Mouse (Mus musculus): ENCODE results near the gene Fgf9. TPM values are rescaled to one million over a fixed set of nuclear protein-coding genes. Genes with fewer than 3 reads are reported as not detected.

The Fgf9 gene
- polyA plus RNA-seq (2015; fragmentation: Nextera tagmentation; extraction: Ambion mirVana), result 7.4 and 10.1 TPM in 2 replicates

DNA sequence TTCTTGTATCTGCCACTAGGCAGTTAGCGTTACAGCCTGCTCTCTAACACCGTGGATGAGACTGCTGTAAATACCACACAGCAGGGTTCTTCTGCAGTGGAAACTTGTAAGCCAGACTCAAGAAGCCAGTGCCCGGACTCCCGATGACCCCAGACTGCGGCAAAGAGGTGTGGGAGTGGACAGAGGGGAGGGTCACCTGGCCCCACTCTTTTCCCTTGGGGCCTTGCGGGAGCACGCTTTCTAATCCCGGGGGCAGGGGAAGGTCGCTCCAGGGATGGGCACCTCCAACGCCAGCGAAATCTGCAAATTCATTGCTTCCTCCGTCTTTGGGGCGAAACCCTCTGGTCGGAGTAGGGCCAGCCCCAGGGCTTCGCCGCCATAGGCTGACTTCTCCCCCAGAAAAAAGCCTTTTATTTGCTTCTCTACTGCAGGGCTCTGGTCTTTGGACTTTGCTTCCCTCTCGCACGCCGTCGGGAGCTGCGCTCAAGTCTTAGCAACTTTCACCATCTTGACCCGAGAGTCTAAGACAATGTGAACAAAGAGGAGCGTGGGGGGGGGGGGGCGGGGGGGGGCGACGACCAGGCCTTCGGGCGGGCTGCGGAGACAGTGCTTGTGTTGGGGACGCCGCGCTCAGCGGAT, at the start of gene Fgf9:
Gene Fgf9, plus strand, starts transcription at position 67 of the 639 bp plus-strand sequence.
- Histone ChIP-seq H3K27me3 (replicated peaks; ENCODE audit: control insufficient read depth, insufficient read depth, low read length) (peaks cover 36% of the 10 kb centered on the region), H3K9ac (replicated peaks; ENCODE audit: low read depth, low read length) (peak within 1 kb of the TSS; percentile 55), H3K4me1 (replicated peaks; ENCODE audit: control insufficient read depth, insufficient read depth, low read length) (peaks cover 50% of the 10 kb centered on the region), H3K4me3 (replicated peaks; ENCODE audit: low read length) (peak within 1 kb of the TSS; percentile 71), H3K36me3 (ENCODE audit: control insufficient read depth, insufficient read depth) (no peaks in the 10 kb centered on the region), H3K9me3 (ENCODE audit: control insufficient read depth, low read length) (no peaks in the 10 kb centered on the region), H3K27ac (ENCODE audit: low read length) (no peak within 1 kb of the TSS), H3K4me2 (ENCODE audit: low read length) (peak within 1 kb of the TSS; percentile 96)
- no peak for ATAC-seq
- 0% methylated on average over 26 of the region's 33 CpGs for WGBS

DNA sequence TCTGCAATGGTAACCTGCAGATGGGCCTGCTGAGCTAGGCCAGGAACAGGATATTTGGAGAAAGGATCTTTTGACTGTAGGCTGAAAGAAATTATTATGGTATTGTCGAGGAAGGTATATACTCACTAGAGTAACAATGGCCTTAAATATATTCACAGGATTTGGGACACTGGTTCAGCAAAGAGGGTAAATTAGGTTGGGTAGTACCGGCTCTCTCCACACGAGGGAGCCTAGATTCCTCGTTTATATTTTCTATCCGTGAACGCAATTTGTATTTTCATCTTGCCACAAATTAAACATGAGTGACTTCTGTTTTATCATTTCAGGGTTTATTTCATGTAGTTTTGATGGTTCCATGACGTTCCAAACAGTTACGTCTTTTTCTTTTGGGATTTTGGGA, 35.8 kb upstream of the Fgf9 start:
- WGBS, result 11% methylated on average over 8 of the region's 8 CpGs
- no peaks in the 10 kb centered on the region for H3K36me3 ChIP-seq (ENCODE audit: control insufficient read depth, insufficient read depth)
- H3K27me3 ChIP-seq (replicated peaks; ENCODE audit: control insufficient read depth, insufficient read depth, low read length), result no peaks in the 10 kb centered on the region
- no peak overlapping the region for H3K27ac ChIP-seq (ENCODE audit: low read length)
- H3K4me1 ChIP-seq (replicated peaks; ENCODE audit: control insufficient read depth, insufficient read depth, low read length), result peaks cover 2% of the 10 kb centered on the region; the same call in 1 of the 2 replicates
- no peak for ATAC-seq
- no peaks in the 10 kb centered on the region for H3K9me3 ChIP-seq (ENCODE audit: control insufficient read depth, low read length)
- H3K4me2 ChIP-seq (ENCODE audit: low read length), result peak overlapping the region; percentile 30; the same call in 1 of the 2 replicates
- H3K9ac ChIP-seq (replicated peaks; ENCODE audit: low read depth, low read length), result no peak overlapping the region
- no peak overlapping the region for H3K4me3 ChIP-seq (replicated peaks; ENCODE audit: low read length)

DNA sequence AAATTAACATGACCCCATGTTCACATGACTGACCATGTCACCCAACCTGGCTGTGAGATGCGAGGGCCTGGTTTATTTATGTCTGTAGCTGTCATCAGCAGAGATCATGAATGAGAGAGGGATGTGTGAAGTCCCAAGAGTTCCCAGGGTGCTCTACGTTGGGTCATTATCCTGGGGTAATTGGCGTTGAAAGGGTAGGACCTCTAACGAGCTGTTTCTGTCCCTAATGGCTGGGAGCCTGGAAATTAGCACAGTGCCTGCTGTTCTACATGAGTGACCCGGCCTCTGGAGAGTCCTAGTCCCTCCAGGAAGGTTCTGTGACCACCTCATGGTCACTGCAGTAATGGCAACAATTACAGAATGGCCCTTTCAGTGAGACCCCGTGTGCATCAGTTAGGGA, 34.2 kb upstream of the Fgf9 start:
- 3% methylated on average over 6 of the region's 6 CpGs for WGBS
- ATAC-seq, result peak; percentile 62
- no peaks in the 10 kb centered on the region for H3K36me3 ChIP-seq (ENCODE audit: control insufficient read depth, insufficient read depth)
- H3K4me1 ChIP-seq (replicated peaks; ENCODE audit: control insufficient read depth, insufficient read depth, low read length), result peaks cover 2% of the 10 kb centered on the region; the same call in 1 of the 2 replicates
- H3K9ac ChIP-seq (replicated peaks; ENCODE audit: low read depth, low read length), result no peak overlapping the region
- no peaks in the 10 kb centered on the region for H3K9me3 ChIP-seq (ENCODE audit: control insufficient read depth, low read length)
- H3K4me3 ChIP-seq (replicated peaks; ENCODE audit: low read length), result no peak overlapping the region
- no peak overlapping the region for H3K27ac ChIP-seq (ENCODE audit: low read length)
- no peak overlapping the region for H3K4me2 ChIP-seq (ENCODE audit: low read length)
- H3K27me3 ChIP-seq (replicated peaks; ENCODE audit: control insufficient read depth, insufficient read depth, low read length), result no peaks in the 10 kb centered on the region

DNA sequence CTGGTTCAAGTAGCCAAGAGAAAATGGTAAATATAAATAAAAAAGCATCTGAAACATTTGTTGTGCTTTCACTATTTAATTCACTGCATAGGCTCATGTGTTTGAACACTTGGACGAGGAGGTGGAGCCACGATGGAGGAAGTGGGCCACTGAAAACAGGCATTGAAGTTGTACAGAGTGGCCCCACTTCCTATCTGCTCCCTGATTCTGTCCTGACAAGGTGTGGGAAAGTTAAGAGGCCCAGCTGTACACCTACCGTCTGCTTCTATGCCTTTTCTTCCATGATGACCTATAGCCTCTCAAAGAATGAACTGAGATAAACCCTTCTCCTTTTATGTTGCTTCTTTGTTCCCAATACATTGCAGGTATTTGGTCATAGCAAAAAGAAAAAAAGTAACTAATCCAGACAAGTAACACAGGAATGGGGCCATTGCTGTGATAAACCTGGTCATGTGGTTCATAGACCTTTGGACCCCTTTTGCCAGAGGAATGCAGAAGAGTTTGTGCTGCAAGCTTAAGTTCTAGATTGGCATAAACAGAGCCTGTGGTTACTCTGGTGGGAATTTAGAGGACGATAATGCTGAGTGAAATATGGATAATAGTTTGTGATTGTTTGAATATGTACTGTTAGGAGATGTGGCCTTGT, 23.6 kb upstream of the Fgf9 start:
- 85% methylated on average over 4 of the region's 4 CpGs for WGBS
- H3K27ac ChIP-seq (ENCODE audit: low read length), result no peak overlapping the region
- no peak for ATAC-seq
- H3K9ac ChIP-seq (replicated peaks; ENCODE audit: low read depth, low read length), result no peak overlapping the region
- H3K4me1 ChIP-seq (replicated peaks; ENCODE audit: control insufficient read depth, insufficient read depth, low read length), result no peaks in the 10 kb centered on the region
- no peak overlapping the region for H3K4me3 ChIP-seq (replicated peaks; ENCODE audit: low read length)
- no peak overlapping the region for H3K4me2 ChIP-seq (ENCODE audit: low read length)
- no peaks in the 10 kb centered on the region for H3K36me3 ChIP-seq (ENCODE audit: control insufficient read depth, insufficient read depth)
- H3K9me3 ChIP-seq (ENCODE audit: control insufficient read depth, low read length), result no peaks in the 10 kb centered on the region
- H3K27me3 ChIP-seq (replicated peaks; ENCODE audit: control insufficient read depth, insufficient read depth, low read length), result no peaks in the 10 kb centered on the region

DNA sequence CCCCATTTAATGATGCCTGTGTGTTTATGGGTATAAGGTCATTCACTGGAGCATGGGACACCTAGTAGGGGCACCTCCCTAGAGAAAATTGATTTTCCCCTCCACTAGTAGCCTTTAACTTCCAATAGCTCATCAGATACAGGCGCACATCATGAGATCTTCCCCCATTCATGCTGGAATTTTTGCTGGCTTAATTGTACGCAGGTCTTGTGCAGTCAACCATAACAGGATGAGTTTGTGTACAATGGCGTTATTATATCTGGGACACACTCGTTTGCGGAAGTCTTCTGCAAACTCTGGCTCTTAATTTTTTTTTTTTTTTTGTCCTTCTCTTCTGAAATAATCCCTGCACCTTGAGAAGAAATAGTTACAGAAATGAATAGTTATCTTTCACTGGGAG, 19.7 kb upstream of the Fgf9 start:
- Histone ChIP-seq H3K4me3 (replicated peaks; ENCODE audit: low read length) (no peak overlapping the region), H3K9ac (replicated peaks; ENCODE audit: low read depth, low read length) (no peak overlapping the region), H3K27me3 (replicated peaks; ENCODE audit: control insufficient read depth, insufficient read depth, low read length) (no peaks in the 10 kb centered on the region), H3K9me3 (ENCODE audit: control insufficient read depth, low read length) (no peaks in the 10 kb centered on the region), H3K27ac (ENCODE audit: low read length) (no peak overlapping the region), H3K4me2 (ENCODE audit: low read length) (no peak overlapping the region), H3K4me1 (replicated peaks; ENCODE audit: control insufficient read depth, insufficient read depth, low read length) (no peaks in the 10 kb centered on the region), H3K36me3 (ENCODE audit: control insufficient read depth, insufficient read depth) (no peaks in the 10 kb centered on the region)
- WGBS, result 67% methylated on average over 5 of the region's 5 CpGs
- no peak for ATAC-seq

DNA sequence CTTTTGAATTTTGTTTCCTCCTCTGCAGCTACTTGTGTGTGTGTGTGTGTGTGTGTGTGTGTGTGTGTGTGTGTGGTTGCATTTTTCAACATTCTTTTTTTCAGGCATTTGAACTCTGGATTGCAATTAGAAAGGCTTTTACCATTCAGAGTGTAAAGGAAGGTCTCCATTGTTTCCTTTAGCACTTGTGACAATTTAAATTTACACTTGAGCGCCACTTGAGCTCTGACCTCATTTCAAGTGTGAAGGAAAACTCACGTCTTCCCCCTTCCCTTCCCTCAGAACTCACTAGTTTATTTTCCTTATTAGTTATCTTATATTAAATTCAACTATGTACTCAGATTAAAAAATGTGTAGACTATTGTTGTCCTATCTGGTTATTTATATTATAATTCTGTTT, 2.8 kb upstream of the Fgf9 start:
- Histone ChIP-seq H3K4me3 (replicated peaks; ENCODE audit: low read length) (no peak overlapping the region), H3K27me3 (replicated peaks; ENCODE audit: control insufficient read depth, insufficient read depth, low read length) (peaks cover 18% of the 10 kb centered on the region), H3K36me3 (ENCODE audit: control insufficient read depth, insufficient read depth) (no peaks in the 10 kb centered on the region), H3K27ac (ENCODE audit: low read length) (no peak overlapping the region), H3K9ac (replicated peaks; ENCODE audit: low read depth, low read length) (no peak overlapping the region), H3K9me3 (ENCODE audit: control insufficient read depth, low read length) (no peaks in the 10 kb centered on the region), H3K4me2 (ENCODE audit: low read length) (no peak overlapping the region), H3K4me1 (replicated peaks; ENCODE audit: control insufficient read depth, insufficient read depth, low read length) (peaks cover 25% of the 10 kb centered on the region)
- 16% methylated on average over 2 of the region's 2 CpGs for WGBS
- ATAC-seq, result no peak

DNA sequence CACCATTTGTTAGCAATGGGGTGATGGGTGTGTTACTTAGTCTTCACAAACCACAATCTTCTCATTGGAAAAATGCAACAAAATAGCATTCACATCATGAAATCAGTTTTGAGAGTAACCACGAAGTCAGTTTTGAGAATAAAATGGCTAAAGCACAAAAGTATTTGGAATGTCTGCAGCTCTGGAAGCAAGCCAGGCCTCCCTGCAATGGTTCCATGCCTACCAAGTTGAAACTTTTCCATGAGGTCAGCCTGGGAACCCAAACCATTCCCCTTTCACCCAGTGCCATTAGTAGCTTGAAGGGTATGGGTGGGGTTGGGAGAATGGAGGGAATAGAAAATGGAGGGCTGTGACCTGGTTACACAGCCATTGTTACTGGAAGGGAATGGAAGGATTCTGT, 1.7 kb upstream of the Fgf9 start:
- H3K27me3 ChIP-seq (replicated peaks; ENCODE audit: control insufficient read depth, insufficient read depth, low read length), result peaks cover 26% of the 10 kb centered on the region
- peaks cover 33% of the 10 kb centered on the region for H3K4me1 ChIP-seq (replicated peaks; ENCODE audit: control insufficient read depth, insufficient read depth, low read length)
- H3K4me3 ChIP-seq (replicated peaks; ENCODE audit: low read length), result no peak overlapping the region
- no peaks in the 10 kb centered on the region for H3K9me3 ChIP-seq (ENCODE audit: control insufficient read depth, low read length)
- no peak overlapping the region for H3K9ac ChIP-seq (replicated peaks; ENCODE audit: low read depth, low read length)
- H3K4me2 ChIP-seq (ENCODE audit: low read length), result no peak overlapping the region
- WGBS, result 81% methylated on average over 1 of the region's 1 CpGs
- no peak overlapping the region for H3K27ac ChIP-seq (ENCODE audit: low read length)
- no peak for ATAC-seq
- H3K36me3 ChIP-seq (ENCODE audit: control insufficient read depth, insufficient read depth), result no peaks in the 10 kb centered on the region

DNA sequence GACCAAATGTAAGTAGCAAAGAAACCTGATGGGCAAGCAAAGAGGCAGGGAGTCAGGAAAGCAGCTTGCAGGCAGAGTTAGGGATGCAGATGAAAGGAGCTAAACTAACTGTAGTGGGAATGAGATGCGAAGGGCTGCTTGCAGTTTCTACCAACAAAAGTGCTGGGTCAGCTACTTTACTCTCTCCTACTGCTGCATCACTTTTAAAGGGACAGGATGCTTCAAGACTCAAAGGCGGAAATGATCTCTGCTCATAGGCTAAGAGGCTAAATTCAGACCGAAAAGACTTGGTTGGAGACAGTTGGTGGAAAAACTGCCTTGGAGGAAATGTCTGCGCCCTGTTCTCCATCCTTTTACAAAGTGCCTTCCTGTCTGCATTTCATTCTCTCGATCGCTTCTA, 420 bp upstream of the Fgf9 start:
- 4% methylated on average over 6 of the region's 6 CpGs for WGBS
- Histone ChIP-seq H3K4me2 (ENCODE audit: low read length) (peak overlapping the region; percentile 96), H3K4me1 (replicated peaks; ENCODE audit: control insufficient read depth, insufficient read depth, low read length) (peaks cover 45% of the 10 kb centered on the region), H3K36me3 (ENCODE audit: control insufficient read depth, insufficient read depth) (no peaks in the 10 kb centered on the region), H3K9me3 (ENCODE audit: control insufficient read depth, low read length) (no peaks in the 10 kb centered on the region), H3K4me3 (replicated peaks; ENCODE audit: low read length) (peak overlapping the region; percentile 71), H3K27ac (ENCODE audit: low read length) (no peak overlapping the region), H3K27me3 (replicated peaks; ENCODE audit: control insufficient read depth, insufficient read depth, low read length) (peaks cover 36% of the 10 kb centered on the region), H3K9ac (replicated peaks; ENCODE audit: low read depth, low read length) (no peak overlapping the region)
- ATAC-seq, result no peak

DNA sequence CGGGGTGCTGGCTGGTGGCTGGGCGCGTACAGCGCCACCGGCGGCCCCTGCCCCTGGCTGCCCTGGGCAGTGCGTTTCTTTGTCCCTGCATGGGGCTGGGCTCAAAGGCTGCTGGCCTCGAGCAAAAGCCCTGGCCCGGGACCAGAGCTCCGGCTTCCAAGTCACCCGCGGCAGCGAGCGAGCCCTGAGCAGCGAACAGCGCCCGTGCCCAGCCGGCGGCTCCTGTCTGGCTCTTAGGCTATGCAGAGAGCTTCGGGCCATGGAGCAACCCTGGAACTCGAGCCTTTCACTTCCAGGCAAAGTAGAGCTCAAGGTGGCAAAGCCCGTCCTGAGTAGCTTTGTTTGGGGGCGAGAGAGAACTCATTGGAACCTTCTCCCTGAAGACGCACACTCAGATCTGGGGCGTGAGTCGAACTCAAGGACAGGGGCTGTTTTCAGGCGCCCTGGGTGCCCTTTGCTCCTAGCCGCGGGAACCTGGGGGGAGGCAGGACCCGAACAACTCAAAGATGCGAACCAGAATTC, 834 bp downstream of the Fgf9 start:
- Histone ChIP-seq H3K27me3 (replicated peaks; ENCODE audit: control insufficient read depth, insufficient read depth, low read length) (peaks cover 36% of the 10 kb centered on the region), H3K4me1 (replicated peaks; ENCODE audit: control insufficient read depth, insufficient read depth, low read length) (peaks cover 54% of the 10 kb centered on the region), H3K36me3 (ENCODE audit: control insufficient read depth, insufficient read depth) (no peaks in the 10 kb centered on the region), H3K9ac (replicated peaks; ENCODE audit: low read depth, low read length) (peak overlapping the region; percentile 55), H3K4me2 (ENCODE audit: low read length) (peak overlapping the region; percentile 96), H3K27ac (ENCODE audit: low read length) (no peak overlapping the region), H3K4me3 (replicated peaks; ENCODE audit: low read length) (peak overlapping the region; percentile 71), H3K9me3 (ENCODE audit: control insufficient read depth, low read length) (no peaks in the 10 kb centered on the region)
- under 1% methylated on average over 31 of the region's 31 CpGs for WGBS
- peak; percentile 5; the same call in 1 of the 2 replicates for ATAC-seq

All from forebrain, embryonic 16.5 days (tissue).